8 mouse cellular contexts compared by ENCODE assay signal in genomic region chr13:63430681-63431029, GRCm38 (mm10).
DNase-seq lines count a peak whose midpoint lies in the region; ATAC-seq and TF ChIP-seq lines count a peak whose summit lies in the region.

No protein-coding gene starts in this region.

- H3K27ac ChIP-seq in bone marrow, adult 2 months (ENCODE audit: control insufficient read depth, insufficient read depth, low read depth, low read length, poor library complexity), result no peak overlapping the region
- peak overlapping the region; percentile 92 for H3K27ac ChIP-seq in forebrain, postnatal 0 days (ENCODE audit: low read depth, low read length)
- H3K27ac ChIP-seq in macrophage, result no peak overlapping the region

- H3K27me3 ChIP-seq in forebrain, postnatal 0 days (ENCODE audit: insufficient read depth, low read length), result no peaks in the 10 kb centered on the region

- no peaks in the 10 kb centered on the region for H3K79me2 ChIP-seq in macrophage (ENCODE audit: inconsistent target)

- no peak for TF ChIP-seq POLR2A in bone marrow, adult 2 months (IDR thresholded peaks at IDR 0.05; ENCODE audit: borderline replicate concordance, control insufficient read depth, low read depth, low read length)

- H3K9ac ChIP-seq in forebrain, postnatal 0 days, result peak overlapping the region; percentile 65

- peak overlapping the region; percentile 59 for H3K4me2 ChIP-seq in forebrain, postnatal 0 days (ENCODE audit: low read depth)

- H3K9me3 ChIP-seq in forebrain, postnatal 0 days (ENCODE audit: low read length), result no peaks in the 10 kb centered on the region

- no peaks in the 10 kb centered on the region for H3K36me3 ChIP-seq in forebrain, postnatal 0 days (ENCODE audit: insufficient read depth)
- no peaks in the 10 kb centered on the region for H3K36me3 ChIP-seq in macrophage (ENCODE audit: inconsistent target)

- TF ChIP-seq CTCF in bone marrow, adult 2 months (IDR thresholded peaks at IDR 0.05; ENCODE audit: control insufficient read depth, insufficient read depth, low read length), result no peak
- no peak for TF ChIP-seq CTCF in forebrain, postnatal 0 days (IDR thresholded peaks at IDR 0.05; ENCODE audit: low read depth)

- DNase-seq in layer of hippocampus, adult 9-11 months, result peak; percentile 32
- no peak for DNase-seq in layer of hippocampus, adult 9-10 months (ENCODE audit: low spot score)
- no peak for DNase-seq in forebrain, postnatal 0 days
- DNase-seq in spleen, adult 18-20 months, result no peak
- no peak for DNase-seq in adrenal gland, postnatal 25 days
- DNase-seq in adipocyte (ENCODE audit: low spot score), result no peak

- H3K4me3 ChIP-seq in bone marrow, adult 2 months (replicated peaks; ENCODE audit: control insufficient read depth, low read depth, low read length), result peak overlapping the region; percentile 90
- H3K4me3 ChIP-seq in forebrain, postnatal 0 days (ENCODE audit: low read depth, low read length), result peak overlapping the region; percentile 60
- peak overlapping the region; percentile 59 for H3K4me3 ChIP-seq in macrophage (ENCODE audit: inconsistent target)

- H3K4me1 ChIP-seq in bone marrow, adult 2 months (ENCODE audit: control insufficient read depth, insufficient read depth, low read length), result no peaks in the 10 kb centered on the region; the same call in 1 of the 2 replicates
- no peaks in the 10 kb centered on the region for H3K4me1 ChIP-seq in forebrain, postnatal 0 days (ENCODE audit: insufficient read depth)

- peak; percentile 32 for ATAC-seq in forebrain, postnatal 0 days

- 4% methylated on average over 4 of the region's 4 CpGs for WGBS in bone marrow, adult 2 months
- WGBS in forebrain, postnatal 0 days, result 0% methylated on average over 4 of the region's 4 CpGs
- WGBS in macrophage (ENCODE audit: missing documents), result 16% methylated on average over 4 of the region's 4 CpGs
